Mouse (Mus musculus): ENCODE measurements around the gene Arhgef6.

DNA sequence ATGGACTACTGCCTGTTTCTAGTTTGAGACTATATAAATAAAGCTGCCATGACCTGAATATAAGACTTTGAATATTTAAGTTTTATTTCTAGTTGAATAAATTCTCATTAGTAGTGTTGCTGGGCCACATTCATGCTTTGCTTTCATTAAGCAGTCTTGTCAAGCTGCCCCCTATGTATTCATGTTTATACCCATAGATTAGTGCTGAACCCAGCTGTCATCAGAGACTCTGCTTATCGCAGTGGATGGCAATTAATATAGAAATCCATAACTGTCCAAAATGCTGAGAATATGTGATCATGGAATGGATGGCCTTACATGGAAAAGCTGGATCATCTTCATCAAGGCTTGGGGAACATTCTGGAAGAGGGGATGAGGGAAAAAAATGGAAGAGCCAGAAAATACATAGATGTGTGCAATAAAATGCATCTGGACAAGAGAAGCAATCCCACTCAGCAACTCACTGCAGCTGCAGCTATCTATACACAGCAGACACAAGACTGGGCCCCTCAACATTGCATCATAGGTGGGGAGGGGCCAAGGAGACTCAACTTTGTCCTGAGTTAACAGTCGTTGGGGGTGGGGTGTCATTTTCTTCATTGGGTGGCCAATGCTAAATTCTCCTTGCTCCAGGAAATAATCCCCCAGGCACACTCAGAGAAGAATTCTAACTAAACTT lies 26.5 kb upstream of the Arhgef6 start:
- TF ChIP-seq POLR2A (IDR thresholded peaks at IDR 0.05; ENCODE audit: extremely low read depth, insufficient read depth, low read length) (no peak), CTCF (IDR thresholded peaks at IDR 0.05; ENCODE audit: low read depth, low read length) (no peak)

All from liver, adult 2 months (tissue).